Mouse (Mus musculus): ENCODE data around the gene Echdc1. TPM values are rescaled to one million over a fixed set of nuclear protein-coding genes. Genes with fewer than 3 reads are reported as not detected.
"Not testable (repeated sequence)": the region's sequence is repeated elsewhere in the genome, so short reads cannot be mapped to it uniquely, and the experiment has no call there.

Echdc1 gene
- polyA plus RNA-seq, 1 experiment from 2014 or later, result 22.9 TPM

DNA sequence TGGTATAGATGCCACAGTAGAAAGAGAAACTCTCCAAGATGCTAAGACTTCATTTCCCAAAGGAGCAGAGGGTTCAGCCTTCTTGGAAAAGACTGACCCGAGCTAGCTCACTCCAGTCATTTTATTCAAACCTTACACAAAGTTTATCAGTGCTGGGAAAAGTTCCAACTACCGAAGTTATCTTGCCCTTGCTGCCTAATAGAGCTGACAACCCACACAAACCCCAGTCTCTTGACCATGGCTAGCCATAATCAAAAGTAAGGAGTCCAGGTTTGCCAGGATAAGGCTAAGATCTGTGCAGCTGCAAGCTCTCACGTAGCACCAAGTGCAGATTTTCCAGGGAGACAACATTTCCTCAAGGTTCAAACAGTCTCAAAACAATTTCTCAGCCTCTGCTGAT lies 39.6 kb downstream of the Echdc1 start:
- H3K4me3 ChIP-seq (replicated peaks), result no peak overlapping the region
- H3K36me3 ChIP-seq (replicated peaks), result peaks cover 21% of the 10 kb centered on the region
- H3K4me2 ChIP-seq, result no peak overlapping the region
- no peak overlapping the region for H3K9ac ChIP-seq
- peaks cover 10% of the 10 kb centered on the region for H3K4me1 ChIP-seq
- whole genome bisulfite sequencing, result 92% methylated on average over 3 of the region's 3 CpGs
- H3K9me3 ChIP-seq, result no peaks in the 10 kb centered on the region
- no peak overlapping the region for H3K27ac ChIP-seq
- no peak for ATAC-seq (ENCODE audit: low FRiP score)
- H3K27me3 ChIP-seq, result no peaks in the 10 kb centered on the region

GRCm38 (mm10) chr10:29354183-29354582 lies 41.2 kb downstream of the Echdc1 start:
- ATAC-seq (ENCODE audit: low FRiP score), result no peak
- H3K9ac ChIP-seq, result no peak overlapping the region
- H3K4me1 ChIP-seq, result peaks cover 15% of the 10 kb centered on the region
- no peak overlapping the region for H3K4me2 ChIP-seq
- WGBS, result 71% methylated on average over 7 of the region's 7 CpGs
- H3K4me3 ChIP-seq (replicated peaks), result no peak overlapping the region
- H3K27me3 ChIP-seq, result no peaks in the 10 kb centered on the region
- H3K27ac ChIP-seq, result no peak overlapping the region
- peaks cover 18% of the 10 kb centered on the region for H3K36me3 ChIP-seq (replicated peaks)
- no peaks in the 10 kb centered on the region for H3K9me3 ChIP-seq

- H3K27ac ChIP-seq, result peak overlapping the region; percentile 99
- peak overlapping the region; percentile 92 for H3K4me3 ChIP-seq (replicated peaks)
- H3K36me3 ChIP-seq (replicated peaks), result no peaks in the 10 kb centered on the region
- 2% methylated on average over 6 of the region's 6 CpGs for WGBS
- H3K27me3 ChIP-seq, result no peaks in the 10 kb centered on the region
- ATAC-seq (ENCODE audit: low FRiP score), result no peak
- H3K9me3 ChIP-seq, result no peaks in the 10 kb centered on the region
- H3K4me2 ChIP-seq, result peak overlapping the region; percentile 61
- peaks cover 22% of the 10 kb centered on the region for H3K4me1 ChIP-seq
- H3K9ac ChIP-seq, result peak overlapping the region; percentile 97
Observed at GRCm38 (mm10) chr10:29361095-29361463, 48.1 kb downstream of the Echdc1 start.

- peak; percentile 97 for ATAC-seq (ENCODE audit: low FRiP score)
- under 1% methylated on average over 47 of the region's 100 CpGs for WGBS
- H3K27ac ChIP-seq, result peak overlapping the region; percentile 99
- peak overlapping the region; percentile 92 for H3K4me3 ChIP-seq (replicated peaks)
- no peaks in the 10 kb centered on the region for H3K9me3 ChIP-seq
- peaks cover 20% of the 10 kb centered on the region for H3K4me1 ChIP-seq
- no peaks in the 10 kb centered on the region for H3K27me3 ChIP-seq
- peak overlapping the region; percentile 97 for H3K9ac ChIP-seq
- peak overlapping the region; percentile 61 for H3K4me2 ChIP-seq
- H3K36me3 ChIP-seq (replicated peaks), result no peaks in the 10 kb centered on the region
Observed at GRCm38 (mm10) chr10:29361464-29362196, 48.7 kb downstream of the Echdc1 start.

- H3K9me3 ChIP-seq, result no peaks in the 10 kb centered on the region
- peak within 1 kb of the TSS; percentile 97 for H3K9ac ChIP-seq
- H3K36me3 ChIP-seq (replicated peaks), result no peaks in the 10 kb centered on the region
- no peaks in the 10 kb centered on the region for H3K27me3 ChIP-seq
- H3K4me1 ChIP-seq, result peaks cover 14% of the 10 kb centered on the region
- peak within 1 kb of the TSS; percentile 92 for H3K4me3 ChIP-seq (replicated peaks)
- ATAC-seq (ENCODE audit: low FRiP score), result no peak
- peak within 1 kb of the TSS; percentile 99 for H3K27ac ChIP-seq
- 10% methylated on average over 15 of the region's 15 CpGs for WGBS
- H3K4me2 ChIP-seq, result peak within 1 kb of the TSS; percentile 61
Observed at GRCm38 (mm10) chr10:29362197-29362900, 49.4 kb downstream of the Echdc1 start, which contains the start of gene Rnf146. Rnf146 (minus strand) TSS chr10:29362442.

GRCm38 (mm10) chr10:29374065-29374464 lies 61.1 kb downstream of the Echdc1 start:
- Histone ChIP-seq H3K4me2 (no peak overlapping the region), H3K4me1 (no peaks in the 10 kb centered on the region), H3K27ac (no peak overlapping the region), H3K9ac (no peak overlapping the region), H3K9me3 (no peaks in the 10 kb centered on the region), H3K27me3 (no peaks in the 10 kb centered on the region), H3K36me3 (replicated peaks) (no peaks in the 10 kb centered on the region), H3K4me3 (replicated peaks) (no peak overlapping the region)
- ATAC-seq (ENCODE audit: low FRiP score), result no peak
- 87% methylated on average over 5 of the region's 5 CpGs for WGBS

GRCm38 (mm10) chr10:29381558-29381957 lies 68.6 kb downstream of the Echdc1 start:
- Histone ChIP-seq H3K4me1 (no peaks in the 10 kb centered on the region), H3K4me2 (no peak overlapping the region), H3K27me3 (no peaks in the 10 kb centered on the region), H3K9ac (no peak overlapping the region), H3K36me3 (replicated peaks) (no peaks in the 10 kb centered on the region), H3K9me3 (no peaks in the 10 kb centered on the region), H3K4me3 (replicated peaks) (no peak overlapping the region), H3K27ac (no peak overlapping the region)
- no peak for ATAC-seq (ENCODE audit: low FRiP score)
- 93% methylated on average over 2 of the region's 2 CpGs for WGBS

DNA sequence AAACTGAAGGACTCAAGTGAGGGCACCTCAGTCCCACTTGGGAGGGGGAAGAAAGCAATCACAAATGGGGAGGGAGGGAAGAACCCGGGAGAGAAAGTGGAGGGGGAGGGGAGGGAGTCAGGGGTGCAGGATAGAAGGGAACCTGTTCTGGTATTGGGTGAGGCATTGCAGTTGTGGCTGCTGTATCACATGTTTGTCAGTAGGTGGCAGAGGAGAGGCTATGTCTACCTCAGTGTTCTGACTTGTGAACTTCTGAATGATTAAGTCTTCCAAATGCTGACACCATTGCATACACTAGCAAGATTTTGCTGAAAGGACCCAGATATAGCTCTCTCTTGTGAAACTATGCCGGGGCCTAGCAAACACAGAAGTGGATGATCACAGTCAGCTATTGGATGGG lies 81.9 kb downstream of the Echdc1 start:
- H3K4me2 ChIP-seq; ATAC-seq (ENCODE audit: low FRiP score); H3K9me3 ChIP-seq; H3K4me1 ChIP-seq; H3K27me3 ChIP-seq; H3K36me3 ChIP-seq (replicated peaks); H3K27ac ChIP-seq; H3K4me3 ChIP-seq (replicated peaks); H3K9ac ChIP-seq: not testable (repeated sequence)
- WGBS, result 67% methylated on average over 2 of the region's 2 CpGs

Other genes starting within 250 kb of the Echdc1 start
- gene Soga3, start 169.3 kb upstream of the Echdc1 start, polyA plus RNA-seq (2016; fragmentation: Nextera tagmentation; extraction: Ambion mirVana), result 67.4 and 71.0 TPM in 2 replicates
- gene Gm49353, start 114.2 kb upstream of the Echdc1 start, polyA plus RNA-seq (2016; fragmentation: Nextera tagmentation; extraction: Ambion mirVana), result 7.6 and 8.5 TPM in 2 replicates
- 14.8 and 15.4 TPM in 2 replicates for gene 9330159F19Rik, start 101.6 kb upstream of the Echdc1 start, polyA plus RNA-seq (2016; fragmentation: Nextera tagmentation; extraction: Ambion mirVana)
- gene Rnf146, start 49.3 kb downstream of the Echdc1 start, polyA plus RNA-seq (2016; fragmentation: Nextera tagmentation; extraction: Ambion mirVana), result 63.0 and 70.3 TPM in 2 replicates
- 31.7 and 45.8 TPM in 2 replicates for gene Rspo3, start 222.7 kb downstream of the Echdc1 start, polyA plus RNA-seq (2016; fragmentation: Nextera tagmentation; extraction: Ambion mirVana)